Mouse (Mus musculus): ENCODE data around the gene Pygo1.

The Pygo1 gene

GRCm38 (mm10) chr9:72996806-72997205, 71.4 kb downstream of the Pygo1 start:
- DNase-seq = no peak

GRCm38 (mm10) chr9:73000487-73000886, 75.0 kb downstream of the Pygo1 start:
- no peak for DNase-seq

GRCm38 (mm10) chr9:73001314-73002011, 76.0 kb downstream of the Pygo1 start:
- no peak for DNase-seq

All from kidney, adult 9 months (tissue).